Mouse (Mus musculus) urinary bladder, adult 2 months (tissue): ENCODE measurements around the gene Zfp94. TPM values are rescaled to one million over a fixed set of nuclear protein-coding genes. Genes with fewer than 3 reads are reported as not detected.

ENCODE experiments used
- DNase-seq: peaks from one replicate; pipeline ENCODE4 v3.0.0; 2022; ENCODE audit warnings: low spot score
- polyA plus RNA-seq: library from polyadenylated mRNA; depleted of rRNA; stranded (reverse); fragments of >200 nt; gene quantifications from 2 replicates; pipeline ENCODE4 v1.2.3, GENCODE M21; 2012

The Zfp94 gene
- polyA plus RNA-seq, 1 experiment: 11.0 TPM

GRCm38 (mm10) chr7:24318942-24319341 is 2.5 kb upstream of the Zfp94 start:
- DNase-seq: no peak

- no peak for DNase-seq
Observed at GRCm38 (mm10) chr7:24315726-24316566, 520 bp downstream of the Zfp94 start.

GRCm38 (mm10) chr7:24300771-24301282 is 15.6 kb downstream of the Zfp94 start, which contains the start of gene Zfp61:
Gene Zfp61, minus strand, starts transcription at chr7:24301232.
- DNase-seq: no peak

GRCm38 (mm10) chr7:24299823-24300481 is 16.5 kb downstream of the Zfp94 start:
- DNase-seq: no peak

- DNase-seq: peak; percentile 63
Observed at GRCm38 (mm10) chr7:24298973-24299708, 17.3 kb downstream of the Zfp94 start.

- no peak for DNase-seq
Observed at GRCm38 (mm10) chr7:24298635-24298972, 17.9 kb downstream of the Zfp94 start.

GRCm38 (mm10) chr7:24297361-24298095 is 18.9 kb downstream of the Zfp94 start:
- no peak for DNase-seq

- DNase-seq: no peak
Observed at GRCm38 (mm10) chr7:24296386-24296785, 20.1 kb downstream of the Zfp94 start.

GRCm38 (mm10) chr7:24295376-24295775 is 21.1 kb downstream of the Zfp94 start:
- DNase-seq: no peak

GRCm38 (mm10) chr7:24294763-24295162 is 21.7 kb downstream of the Zfp94 start:
- DNase-seq: no peak

- DNase-seq: no peak
Observed at GRCm38 (mm10) chr7:24293061-24293851, 23.2 kb downstream of the Zfp94 start.

GRCm38 (mm10) chr7:24291387-24292090 is 24.9 kb downstream of the Zfp94 start:
- DNase-seq: no peak

- DNase-seq: no peak
Observed at GRCm38 (mm10) chr7:24290106-24290693, 26.3 kb downstream of the Zfp94 start.

- no peak for DNase-seq
Observed at GRCm38 (mm10) chr7:24288512-24288911, 28.0 kb downstream of the Zfp94 start.

- no peak for DNase-seq
Observed at GRCm38 (mm10) chr7:24287670-24288069, 28.8 kb downstream of the Zfp94 start.

GRCm38 (mm10) chr7:24286916-24287315 is 29.6 kb downstream of the Zfp94 start:
- DNase-seq: no peak

- no peak for DNase-seq
Observed at GRCm38 (mm10) chr7:24286090-24286489, 30.4 kb downstream of the Zfp94 start.

- no peak for DNase-seq
Observed at GRCm38 (mm10) chr7:24280858-24281145, 35.7 kb downstream of the Zfp94 start.

GRCm38 (mm10) chr7:24280031-24280857 is 36.2 kb downstream of the Zfp94 start:
- DNase-seq: no peak
